Mouse (Mus musculus): ENCODE data around the gene Olfm1.

DNA sequence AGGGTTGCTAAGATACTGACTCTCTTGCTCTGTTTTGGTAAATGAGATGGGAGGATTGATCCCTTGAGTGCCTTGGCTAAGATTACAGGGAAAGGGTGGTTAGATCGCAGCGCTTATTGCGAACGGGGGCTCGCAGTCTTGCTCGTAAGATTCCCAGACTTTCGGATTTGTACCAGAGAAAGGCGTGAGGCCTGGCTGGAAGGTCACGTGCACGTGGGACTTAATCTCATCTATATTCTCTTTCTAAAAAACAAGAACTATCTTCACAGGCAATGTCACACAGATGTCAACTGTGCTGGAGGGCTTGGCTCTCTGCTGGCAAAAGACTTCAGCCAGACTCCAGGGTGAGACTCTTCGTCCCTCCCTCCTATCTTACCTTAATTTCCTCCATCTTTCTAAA lies 43.1 kb upstream of the Olfm1 start:
- no peak for TF ChIP-seq CTCF (conservative IDR thresholded peaks at IDR 0.05 in 1 of 2, IDR thresholded peaks at IDR 0.05 in 1 of 2; ENCODE audit: low read depth in 2 of 2, low read length in 2 of 2)
- no peak for TF ChIP-seq EP300 (IDR thresholded peaks at IDR 0.05; ENCODE audit: low read length)
- TF ChIP-seq RCOR1 (conservative IDR thresholded peaks at IDR 0.05; ENCODE audit: low read depth, low read length) = no peak
- TF ChIP-seq ZKSCAN1 (IDR thresholded peaks at IDR 0.05; ENCODE audit: borderline replicate concordance, low read depth, low read length) = no peak
- no peak for TF ChIP-seq MYC (IDR thresholded peaks at IDR 0.05; ENCODE audit: low read depth, low read length)
- TF ChIP-seq CHD2 (IDR thresholded peaks at IDR 0.05; ENCODE audit: low read length) = no peak
- no peak for TF ChIP-seq POLR2A (IDR thresholded peaks at IDR 0.05; ENCODE audit: low read depth, low read length)
- no peak for TF ChIP-seq ETS1 (conservative IDR thresholded peaks at IDR 0.05; ENCODE audit: low read depth, low read length)
- TF ChIP-seq ZNF384 (IDR thresholded peaks at IDR 0.05; ENCODE audit: low read depth, low read length) = no peak
- no peak for TF ChIP-seq RAD21 (IDR thresholded peaks at IDR 0.05; ENCODE audit: low read depth, low read length)
- TF ChIP-seq ZC3H11A (IDR thresholded peaks at IDR 0.05; ENCODE audit: low read depth, low read length) = no peak
- TF ChIP-seq MXI1 (IDR thresholded peaks at IDR 0.05; ENCODE audit: low read depth, low read length) = no peak
